Mouse (Mus musculus) left cerebral cortex, adult 2 months (tissue): ENCODE results near the gene Atg9b. TPM values are rescaled to one million over a fixed set of nuclear protein-coding genes. Genes with fewer than 3 reads are reported as not detected.
A peak's percentile ranks its signal among the peaks of the same experiment; 100 is the strongest.

Experiments used
- DNase-seq, 2 experiments: peaks; one replicate each; pipeline ENCODE4 v3.0.0; 2021 to 2022; ENCODE audit warnings: low spot score in 2 of 2, mixed read lengths in 1 of 2; ENCODE audit errors: extremely low spot score in 1 of 2
- H3K27ac ChIP-seq: fragments of 200-600 bp; 2 replicates; pipeline ENCODE4 v1.8.1; 2022
- H3K4me3 ChIP-seq: fragments of 200-600 bp; 2 replicates; pipeline ENCODE4 v1.8.1; 2022
- CTCF ChIP-seq: fragments of 200-600 bp; IDR thresholded peaks from 2 replicates; pipeline ENCODE4 v1.8.1; 2022; ENCODE audit warnings: antibody characterized with exemption, mild to moderate bottlenecking, moderate library complexity
- intact Hi-C: fragments of 180-260 bp; cut with DNase I; formaldehyde crosslinking; loops from one replicate; pipeline ENCODE4 v1.15.1; 2025
- total RNA-seq, 2 experiments: library from RNA; stranded (reverse); gene quantifications; 2 replicates each; pipeline ENCODE4 v1.2.3; 2021

Gene Atg9b
- total RNA-seq, 2 experiments from 2014 or later = 4.0 to 4.2 TPM

DNA sequence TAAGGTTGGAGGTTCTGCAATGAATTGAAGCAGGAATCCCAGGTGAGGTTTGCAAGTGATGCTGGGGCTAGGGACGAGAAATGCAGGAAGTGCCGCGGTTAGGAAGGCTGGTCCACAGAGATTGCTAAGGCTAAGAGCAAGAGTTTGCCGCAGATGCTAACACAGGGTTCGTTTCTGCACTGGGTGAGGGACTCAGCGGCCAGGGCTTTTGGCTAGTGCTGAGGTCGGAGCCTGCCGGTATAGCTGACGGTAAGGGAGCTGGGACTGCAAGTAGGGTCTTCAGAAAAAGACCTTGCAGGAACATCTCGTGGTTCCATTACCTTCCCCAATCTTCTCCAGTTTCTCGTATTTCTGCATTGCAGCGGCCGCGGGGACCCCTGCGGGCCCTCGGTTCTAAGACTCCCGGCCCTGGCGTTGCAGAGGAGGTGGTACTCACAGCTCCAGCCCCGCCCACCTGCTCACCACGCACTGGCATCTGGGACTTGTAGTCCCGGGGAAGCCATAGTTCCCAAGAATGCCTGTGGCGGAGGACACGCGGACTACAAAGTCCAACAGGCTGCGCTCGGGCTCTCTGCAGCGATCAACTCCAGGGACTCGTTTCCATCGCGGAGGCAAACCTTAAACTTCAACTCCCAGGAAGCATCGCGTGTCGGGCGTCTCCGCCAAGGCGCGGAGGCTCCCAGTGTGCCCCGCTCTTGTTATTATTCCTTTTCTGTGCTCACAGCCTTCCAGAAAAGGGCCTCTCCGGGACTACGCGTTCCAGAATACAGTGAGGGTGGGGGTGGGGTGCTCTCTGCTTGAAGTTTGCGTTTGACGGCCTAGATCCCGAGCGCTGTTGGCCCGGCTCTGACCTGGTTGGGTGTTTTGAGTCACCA, 31.4 kb upstream of the Atg9b start, which contains the start of the genes Cdk5 and Slc4a2:
Gene Cdk5, minus strand, starts transcription at position 402 of the 875 bp plus-strand sequence.
Gene Slc4a2, plus strand, starts transcription at position 709 of the 875 bp plus-strand sequence.
- Histone ChIP-seq H3K4me3 (peak within 1 kb of the TSS; percentile 74), H3K27ac (peak within 1 kb of the TSS; percentile 93)
- intact Hi-C loops = loop anchor here (1.0 to 2.0 kb wide), 4 partner anchors 21 to 47 kb away; partner anchors contain the start of genes Agap3 and Fastk
- no peak; the same call in none of the 2 replicates for TF ChIP-seq CTCF
- peak; percentile 98 to 99 for DNase-seq

- H3K27ac ChIP-seq = no peak overlapping the region
- intact Hi-C loops = no loop called here
- H3K4me3 ChIP-seq = no peak overlapping the region
- no peak for DNase-seq
- no peak for TF ChIP-seq CTCF
Measured at GRCm38 (mm10) chr5:24420381-24420780, 28.4 kb upstream of the Atg9b start.

- intact Hi-C loops = loop anchor here (2.0 kb wide), 1 partner anchor 53 kb away; no protein-coding TSS in a partner anchor
- no peak overlapping the region for H3K27ac ChIP-seq
- no peak overlapping the region for H3K4me3 ChIP-seq
- no peak for TF ChIP-seq CTCF
- no peak for DNase-seq
Measured at GRCm38 (mm10) chr5:24417587-24417986, 25.6 kb upstream of the Atg9b start.

- Histone ChIP-seq H3K4me3 (no peak overlapping the region), H3K27ac (no peak overlapping the region)
- intact Hi-C loops = loop anchor here (2.0 kb wide), 1 partner anchor 55 kb away; no protein-coding TSS in a partner anchor
- peak; percentile 54 to 63 for DNase-seq
- TF ChIP-seq CTCF = peak; percentile 73
Measured at GRCm38 (mm10) chr5:24416222-24416736, 24.3 kb upstream of the Atg9b start.

DNA sequence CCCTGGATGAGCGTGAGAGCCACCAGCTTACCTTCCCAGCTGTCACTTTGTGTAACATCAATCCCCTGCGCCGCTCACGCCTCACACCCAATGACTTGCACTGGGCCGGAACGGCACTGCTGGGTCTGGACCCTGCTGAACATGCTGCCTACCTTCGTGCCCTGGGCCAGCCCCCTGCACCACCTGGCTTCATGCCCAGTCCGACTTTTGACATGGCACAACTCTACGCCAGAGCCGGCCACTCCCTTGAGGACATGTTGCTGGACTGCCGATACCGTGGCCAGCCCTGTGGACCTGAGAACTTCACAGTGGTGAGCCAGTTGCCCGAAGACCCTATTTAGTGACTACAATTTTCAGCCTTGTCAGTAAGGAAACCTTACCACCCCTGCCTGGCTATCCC, 22.0 kb upstream of the Atg9b start:
- intact Hi-C loops = no loop called here

DNA sequence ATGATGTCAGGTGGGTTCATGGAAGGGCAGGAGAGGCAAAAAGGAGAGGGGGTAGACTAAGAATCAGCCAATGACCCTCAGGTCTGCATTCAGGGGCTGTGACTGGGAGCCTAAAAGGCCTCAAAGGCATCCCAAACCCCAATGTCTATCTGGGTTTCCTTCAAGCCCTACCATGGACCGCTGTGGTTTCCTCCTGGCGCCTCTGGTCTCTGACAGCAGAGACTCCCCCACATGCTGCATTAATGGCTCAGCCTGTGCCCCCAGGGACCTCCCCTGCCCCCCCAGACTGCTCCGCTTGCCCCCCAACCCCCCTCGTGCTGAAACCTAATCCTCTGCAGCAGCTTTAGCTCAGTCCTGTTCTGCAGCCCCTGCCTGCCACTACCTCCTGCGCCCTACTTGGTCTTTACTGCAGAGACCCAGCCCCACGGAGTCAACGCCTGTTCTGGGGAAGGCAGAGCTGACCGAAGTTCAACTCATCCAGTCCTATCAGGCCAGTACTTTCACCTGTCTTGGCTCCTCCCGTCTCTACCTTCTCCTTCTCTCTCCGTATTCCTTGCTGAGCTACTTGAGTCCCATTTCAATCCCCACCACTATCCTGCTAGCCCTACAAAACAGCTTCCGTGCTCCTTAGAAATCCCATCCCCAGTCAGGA, 21.2 kb upstream of the Atg9b start, which contains the start of gene Asic3:
Gene Asic3, plus strand, starts transcription at position 351 of the 652 bp plus-strand sequence.
- Histone ChIP-seq H3K27ac (no peak within 1 kb of the TSS), H3K4me3 (no peak within 1 kb of the TSS)
- intact Hi-C loops = no loop called here
- DNase-seq = no peak
- TF ChIP-seq CTCF = no peak

More for the DNA sequence above, 22.0 kb upstream of the Atg9b start:
- Histone ChIP-seq H3K27ac (no peak overlapping the region), H3K4me3 (no peak overlapping the region)
- no peak for TF ChIP-seq CTCF
- no peak for DNase-seq

- DNase-seq = no peak
- intact Hi-C loops = no loop called here
- Histone ChIP-seq H3K4me3 (no peak overlapping the region), H3K27ac (no peak overlapping the region)
- TF ChIP-seq CTCF = no peak
Measured at GRCm38 (mm10) chr5:24412063-24412462, 20.1 kb upstream of the Atg9b start.

GRCm38 (mm10) chr5:24409466-24409865, 17.5 kb upstream of the Atg9b start:
- no peak overlapping the region for H3K4me3 ChIP-seq
- intact Hi-C loops = no loop called here
- TF ChIP-seq CTCF = no peak
- no peak for DNase-seq
- H3K27ac ChIP-seq = no peak overlapping the region

- peak overlapping the region; percentile 36; the same call in 1 of the 2 replicates for H3K27ac ChIP-seq
- TF ChIP-seq CTCF = no peak
Measured at GRCm38 (mm10) chr5:24408651-24409050, 16.7 kb upstream of the Atg9b start.

DNA sequence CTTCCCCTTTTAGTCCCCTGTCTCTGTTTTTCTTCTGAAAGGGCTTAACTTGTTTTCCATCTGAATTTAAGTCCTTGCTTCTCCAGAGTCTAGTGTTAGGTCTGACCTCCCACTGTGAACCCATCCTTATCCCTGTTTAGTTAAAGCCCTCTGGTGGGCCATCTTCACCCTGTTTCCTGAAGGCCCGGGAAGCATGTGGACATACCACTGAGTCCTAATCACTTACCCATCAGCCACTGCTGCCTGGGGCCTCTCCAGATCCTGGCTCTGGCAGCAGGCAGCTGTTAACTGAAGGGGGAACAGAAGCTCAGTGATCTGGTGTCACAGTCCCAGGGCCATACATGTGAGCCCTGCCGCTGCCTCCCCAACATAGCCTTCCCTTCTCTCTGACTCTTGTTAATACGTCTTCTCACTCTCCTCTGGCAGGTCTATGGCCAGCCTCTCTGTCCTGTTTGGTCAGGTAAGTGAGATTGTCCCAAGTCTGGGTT, 13.5 kb upstream of the Atg9b start:
- intact Hi-C loops = no loop called here
- Histone ChIP-seq H3K27ac (peak overlapping the region; percentile 55), H3K4me3 (no peak overlapping the region)
- no peak for DNase-seq
- TF ChIP-seq CTCF = no peak

More at GRCm38 (mm10) chr5:24408651-24409050, 16.7 kb upstream of the Atg9b start:
- intact Hi-C loops = no loop called here
- no peak overlapping the region for H3K4me3 ChIP-seq
- no peak for DNase-seq

DNA sequence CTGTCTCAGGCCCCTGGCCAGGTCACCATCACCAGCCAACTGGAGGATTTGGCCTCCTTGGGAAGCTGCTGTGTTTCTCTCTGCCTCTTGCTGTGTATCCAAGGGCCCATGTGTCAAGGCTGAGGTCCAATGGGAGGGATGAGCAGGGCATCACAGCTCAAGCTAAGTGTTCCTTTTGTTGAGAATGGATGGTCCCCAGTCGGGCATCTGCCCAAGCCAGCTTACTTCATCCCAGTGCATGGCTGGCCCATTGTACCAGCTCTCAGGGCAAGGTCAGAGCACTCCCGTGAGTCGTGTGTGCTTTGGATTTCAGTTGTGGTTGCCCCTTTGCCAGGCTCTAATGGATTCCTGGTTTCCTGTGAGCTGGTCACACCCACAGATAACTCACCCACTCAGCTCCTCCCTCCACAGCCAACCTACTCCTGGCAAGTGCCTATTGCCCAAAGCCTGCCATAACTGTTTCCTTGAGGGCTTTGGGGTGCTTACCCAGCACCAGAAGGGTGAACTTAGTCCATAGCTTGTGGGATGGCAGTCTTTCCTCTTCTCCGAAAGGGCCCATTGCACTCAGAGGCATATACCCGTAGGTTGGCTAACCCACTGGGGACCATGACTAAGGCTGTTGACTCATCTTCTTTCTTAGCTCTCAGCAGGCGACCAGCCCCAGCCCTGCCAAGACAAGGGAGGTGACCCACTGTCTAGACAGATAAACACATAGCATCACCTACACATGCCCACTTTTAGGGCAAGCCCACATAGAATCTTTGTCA, 12.8 kb upstream of the Atg9b start:
- no peak overlapping the region for H3K4me3 ChIP-seq
- TF ChIP-seq CTCF = no peak
- peak overlapping the region; percentile 55 for H3K27ac ChIP-seq
- intact Hi-C loops = no loop called here
- no peak for DNase-seq
